Mouse (Mus musculus): ENCODE results near the gene Nutm1. TPM values are rescaled to one million over a fixed set of nuclear protein-coding genes. Genes with fewer than 3 reads are reported as not detected.

The Nutm1 gene
- total RNA-seq, 1 experiment from 2014 or later = not detected

Other genes starting within 250 kb of the Nutm1 start
- gene Olfr1310, start 246.6 kb downstream of the Nutm1 start, total RNA-seq (2021) = not detected in 2 replicates
- not detected in 2 replicates for gene Olfr1311, start 234.9 kb downstream of the Nutm1 start, total RNA-seq (2021)
- not detected in 2 replicates for gene Olfr1312, start 209.1 kb downstream of the Nutm1 start, total RNA-seq (2021)
- not detected in 2 replicates for gene Olfr1313, start 181.4 kb downstream of the Nutm1 start, total RNA-seq (2021)
- not detected in 2 replicates for gene Olfr1314, start 162.5 kb downstream of the Nutm1 start, total RNA-seq (2021)
- not detected in 2 replicates for gene Olfr1315-ps1, start 143.9 kb downstream of the Nutm1 start, total RNA-seq (2021)
- not detected in 2 replicates for gene Olfr1316, start 124.3 kb downstream of the Nutm1 start, total RNA-seq (2021)
- gene Olfr1317, start 119.0 kb downstream of the Nutm1 start, total RNA-seq (2021) = not detected in 2 replicates
- gene Olfr1318, start 105.1 kb downstream of the Nutm1 start, total RNA-seq (2021) = not detected in 2 replicates
- 6.6 and 6.9 TPM in 2 replicates for gene Lpcat4, start 19.8 kb downstream of the Nutm1 start, total RNA-seq (2021)
- 128 and 139 TPM in 2 replicates for gene Nop10, start 2.6 kb upstream of the Nutm1 start, total RNA-seq (2021)
- 35.0 and 48.5 TPM in 2 replicates for gene Slc12a6, start 6.5 kb upstream of the Nutm1 start, total RNA-seq (2021)
- not detected in 2 replicates for gene Gm21985, start 7.0 kb upstream of the Nutm1 start, total RNA-seq (2021)
- 86.8 and 89.1 TPM in 2 replicates for gene Emc4, start 108.7 kb upstream of the Nutm1 start, total RNA-seq (2021)
- gene Katnbl1, start 119.9 kb upstream of the Nutm1 start, total RNA-seq (2021) = 12.3 and 12.4 TPM in 2 replicates
- gene Emc7, start 195.7 kb upstream of the Nutm1 start, total RNA-seq (2021) = 25.1 and 25.5 TPM in 2 replicates
- not detected in 2 replicates for gene Chrm5, start 221.5 kb upstream of the Nutm1 start, total RNA-seq (2021)
- gene Aven, start 233.7 kb upstream of the Nutm1 start, total RNA-seq (2021) = 15.3 and 15.4 TPM in 2 replicates